Mouse (Mus musculus): Measurements from ENCODE around the gene Kantr. TPM values are rescaled to one million over a fixed set of nuclear protein-coding genes. Genes with fewer than 3 reads are reported as not detected.
"Not testable (repeated sequence)": the region's sequence is repeated elsewhere in the genome, so short reads cannot be mapped to it uniquely, and the experiment has no call there.

The Kantr gene
- total and polyA plus RNA-seq, 3 experiments: 3.2 to 4.4 (median 3.3) TPM

DNA sequence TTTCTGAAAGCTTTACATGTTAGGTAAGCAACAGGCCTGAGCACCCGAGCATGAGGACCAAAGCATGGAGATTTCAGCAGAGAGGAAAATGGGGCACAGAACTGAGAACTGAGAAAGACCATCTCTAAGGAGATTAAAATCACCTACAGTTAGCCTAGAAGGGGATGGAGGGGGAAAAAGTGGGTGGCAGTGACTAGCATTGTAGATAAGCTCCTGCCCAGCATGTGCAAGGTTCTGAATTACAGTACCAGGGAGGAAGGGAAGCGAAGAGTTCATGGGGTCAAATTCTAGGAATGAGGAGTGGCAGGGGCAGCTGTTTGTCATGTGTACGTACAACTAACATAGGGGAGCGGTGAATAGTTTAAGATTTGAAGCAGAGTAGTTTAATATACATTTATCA, 6.8 kb downstream of the Kantr start:
- no peak for TF ChIP-seq CTCF (IDR thresholded peaks at IDR 0.05)
- no peak for TF ChIP-seq EP300 (IDR thresholded peaks at IDR 0.05; ENCODE audit: insufficient read depth, low read depth, low read length)
- no peak for TF ChIP-seq POLR2A (IDR thresholded peaks at IDR 0.05; ENCODE audit: insufficient read depth, low read depth, low read length)

DNA sequence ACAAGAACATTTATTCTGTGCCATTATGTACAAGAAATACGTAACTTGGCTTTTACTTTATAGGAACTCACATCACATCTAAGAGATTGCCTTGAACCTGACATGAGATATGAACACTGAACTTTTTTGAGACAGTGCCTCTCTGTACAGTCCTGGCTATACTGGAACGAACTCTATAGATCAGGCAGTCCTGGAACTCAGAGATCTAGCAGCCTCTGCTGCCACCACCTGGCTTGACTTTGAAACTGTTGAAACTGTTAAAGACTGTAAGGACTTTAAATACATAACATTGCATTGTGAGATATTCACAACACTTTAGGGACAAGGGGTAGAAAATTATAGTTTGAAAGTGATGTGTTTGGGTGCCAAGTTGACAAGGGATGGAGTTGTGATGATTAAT, 19.4 kb downstream of the Kantr start:
- Histone ChIP-seq H3K4me3 (no peak overlapping the region), H3K4me1 (ENCODE audit: control insufficient read depth, insufficient read depth, low read length) (no peaks in the 10 kb centered on the region), H3K9ac (ENCODE audit: low read depth, low read length) (no peak overlapping the region), H3K36me3 (ENCODE audit: control insufficient read depth, insufficient read depth, low read length) (no peaks in the 10 kb centered on the region), H3K27ac (no peak overlapping the region), H3K27me3 (ENCODE audit: control insufficient read depth, insufficient read depth, low read length) (no peaks in the 10 kb centered on the region), H3K79me2 (replicated peaks; ENCODE audit: control insufficient read depth, insufficient read depth, low read length) (no peaks in the 10 kb centered on the region)
- peak in 1 of 2 experiments; percentile 44 for DNase-seq
- intact Hi-C loops (cut with DNase I): loop anchor here (5.0 kb wide), 1 partner anchor 46 kb away; no protein-coding TSS in a partner anchor
- 56% methylated on average over 2 of the region's 2 CpGs for WGBS
- TF ChIP-seq CTCF (IDR thresholded peaks at IDR 0.05): peak; percentile 73
- TF ChIP-seq POLR2A (IDR thresholded peaks at IDR 0.05; ENCODE audit: insufficient read depth, low read depth, low read length): no peak

More for the DNA sequence above, 6.8 kb downstream of the Kantr start:
- Histone ChIP-seq H3K27me3 (ENCODE audit: control insufficient read depth, insufficient read depth, low read length) (no peaks in the 10 kb centered on the region), H3K36me3 (ENCODE audit: control insufficient read depth, insufficient read depth, low read length) (no peaks in the 10 kb centered on the region), H3K79me2 (replicated peaks; ENCODE audit: control insufficient read depth, insufficient read depth, low read length) (no peaks in the 10 kb centered on the region), H3K4me1 (ENCODE audit: control insufficient read depth, insufficient read depth, low read length) (no peaks in the 10 kb centered on the region), H3K27ac (no peak overlapping the region), H3K4me3 (no peak overlapping the region), H3K9ac (ENCODE audit: low read depth, low read length) (no peak overlapping the region)
- 79% methylated on average over 4 of the region's 4 CpGs for WGBS
- intact Hi-C loops (cut with DNase I): no loop called here
- DNase-seq: no peak

DNA sequence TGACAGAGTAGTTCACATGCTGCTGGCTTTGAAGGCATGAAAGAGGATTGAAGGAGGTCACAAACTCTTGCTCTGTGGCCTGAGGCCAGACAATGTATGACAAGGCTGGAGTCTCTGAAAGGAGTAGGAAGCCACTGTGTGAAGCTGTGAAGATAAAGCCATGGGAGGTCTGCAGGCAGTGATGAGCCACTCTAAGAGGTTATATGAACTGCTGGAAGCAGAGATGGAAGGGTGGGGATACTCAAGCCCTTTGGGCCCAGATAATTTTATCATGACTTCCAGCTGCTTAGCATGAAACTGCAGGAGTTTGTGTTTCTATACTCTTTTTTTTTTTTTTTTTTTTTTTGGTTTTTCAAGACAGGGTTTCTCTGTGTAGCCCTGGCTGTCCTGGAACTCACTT, 19.9 kb downstream of the Kantr start:
- Histone ChIP-seq H3K4me1 (ENCODE audit: control insufficient read depth, insufficient read depth, low read length) (no peaks in the 10 kb centered on the region), H3K27ac (no peak overlapping the region), H3K27me3 (ENCODE audit: control insufficient read depth, insufficient read depth, low read length) (no peaks in the 10 kb centered on the region), H3K9ac (ENCODE audit: low read depth, low read length) (no peak overlapping the region), H3K4me3 (no peak overlapping the region), H3K36me3 (ENCODE audit: control insufficient read depth, insufficient read depth, low read length) (no peaks in the 10 kb centered on the region), H3K79me2 (replicated peaks; ENCODE audit: control insufficient read depth, insufficient read depth, low read length) (no peaks in the 10 kb centered on the region)
- intact Hi-C loops (cut with DNase I): loop anchor here (5.0 kb wide), 1 partner anchor 45 kb away; no protein-coding TSS in a partner anchor
- DNase-seq: no peak
- TF ChIP-seq CTCF (IDR thresholded peaks at IDR 0.05) (no peak), EP300 (IDR thresholded peaks at IDR 0.05; ENCODE audit: insufficient read depth, low read depth, low read length) (no peak), POLR2A (IDR thresholded peaks at IDR 0.05; ENCODE audit: insufficient read depth, low read depth, low read length) (no peak)

DNA sequence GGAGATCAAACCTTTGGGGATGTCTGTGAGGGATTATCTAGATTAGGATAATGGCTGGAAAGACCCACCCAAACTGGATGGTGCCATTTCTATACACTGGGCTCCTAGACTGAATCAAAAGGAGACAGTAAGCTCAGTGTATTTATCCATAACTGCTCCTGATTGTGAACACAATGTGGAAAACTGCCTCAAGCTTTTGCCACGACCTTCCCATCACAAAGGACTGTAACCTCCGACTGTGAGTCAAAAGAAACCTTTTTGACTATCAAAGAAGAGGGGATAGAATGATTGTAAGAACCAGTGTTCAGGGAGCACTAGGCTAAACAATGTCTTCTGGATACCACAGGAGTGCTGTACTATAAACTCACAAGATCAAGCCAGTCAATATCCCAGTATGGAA, 21.1 kb downstream of the Kantr start:
- no peaks in the 10 kb centered on the region for H3K27me3 ChIP-seq (ENCODE audit: control insufficient read depth, insufficient read depth, low read length)
- no peak overlapping the region for H3K27ac ChIP-seq
- intact Hi-C loops (cut with DNase I): loop anchor here (5.0 kb wide), 1 partner anchor 44 kb away; no protein-coding TSS in a partner anchor
- H3K9ac ChIP-seq (ENCODE audit: low read depth, low read length): no peak overlapping the region
- H3K36me3 ChIP-seq (ENCODE audit: control insufficient read depth, insufficient read depth, low read length): no peaks in the 10 kb centered on the region
- no peak overlapping the region for H3K4me3 ChIP-seq
- H3K4me1 ChIP-seq (ENCODE audit: control insufficient read depth, insufficient read depth, low read length): no peaks in the 10 kb centered on the region
- no peak for TF ChIP-seq CTCF (IDR thresholded peaks at IDR 0.05)
- TF ChIP-seq POLR2A (IDR thresholded peaks at IDR 0.05; ENCODE audit: insufficient read depth, low read depth, low read length): no peak
- no peak for TF ChIP-seq EP300 (IDR thresholded peaks at IDR 0.05; ENCODE audit: insufficient read depth, low read depth, low read length)
- no peak for DNase-seq
- WGBS: 72% methylated on average over 2 of the region's 2 CpGs
- H3K79me2 ChIP-seq (replicated peaks; ENCODE audit: control insufficient read depth, insufficient read depth, low read length): no peaks in the 10 kb centered on the region

DNA sequence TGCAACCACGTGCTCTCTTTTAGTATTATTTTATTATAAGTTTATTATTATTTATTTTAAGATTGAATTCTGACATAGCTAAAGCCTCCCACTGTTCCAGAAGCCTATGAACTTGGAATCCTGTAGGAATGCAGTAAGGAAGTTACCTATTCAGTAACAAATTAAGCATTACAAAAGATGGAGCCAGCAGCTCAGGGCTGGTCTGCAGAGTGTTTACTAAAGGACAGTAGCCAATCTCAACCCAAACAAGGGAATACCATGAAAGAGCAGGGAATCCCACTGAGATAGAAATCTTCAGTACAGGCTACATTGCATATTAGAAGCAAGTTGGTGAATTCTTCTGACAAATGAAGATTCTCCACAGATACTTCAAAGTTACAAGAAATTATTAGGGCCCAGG, 40.3 kb downstream of the Kantr start:
- not testable (repeated sequence) for H3K27me3 ChIP-seq (ENCODE audit: control insufficient read depth, insufficient read depth, low read length)

DNA sequence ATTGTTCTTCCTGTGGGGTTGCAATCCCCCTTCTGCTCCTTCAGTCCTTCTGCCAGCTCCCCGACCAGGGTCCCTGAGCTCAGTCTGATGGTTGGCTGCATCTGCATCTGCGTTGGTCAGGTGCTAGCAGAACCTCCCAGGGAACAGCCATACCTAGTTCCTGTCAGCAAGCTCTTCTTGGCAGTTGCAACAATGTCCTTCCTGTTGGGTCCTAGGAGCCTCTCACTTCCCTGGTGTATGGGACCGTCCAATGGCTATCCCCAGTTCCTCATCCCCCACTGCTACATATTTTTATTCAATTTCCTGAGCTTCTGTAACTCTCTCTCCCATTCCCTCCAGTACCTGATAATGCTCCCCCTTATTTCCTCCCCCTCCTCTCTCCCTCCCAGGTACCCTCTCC, 42.5 kb downstream of the Kantr start:
- WGBS: 52% methylated on average over 3 of the region's 3 CpGs

More for the DNA sequence above, 40.3 kb downstream of the Kantr start:
- DNase-seq; H3K27ac ChIP-seq; H3K9ac ChIP-seq (ENCODE audit: low read depth, low read length); H3K79me2 ChIP-seq (replicated peaks; ENCODE audit: control insufficient read depth, insufficient read depth, low read length); H3K4me1 ChIP-seq (ENCODE audit: control insufficient read depth, insufficient read depth, low read length); H3K4me3 ChIP-seq; H3K36me3 ChIP-seq (ENCODE audit: control insufficient read depth, insufficient read depth, low read length): not testable (repeated sequence)
- intact Hi-C loops (cut with DNase I): loop anchor here (10.0 kb wide), 1 partner anchor 62 kb away; no protein-coding TSS in a partner anchor
- 53% methylated on average over 1 of the region's 1 CpGs for WGBS

More for the DNA sequence above, 42.5 kb downstream of the Kantr start:
- no peak overlapping the region for H3K4me3 ChIP-seq
- TF ChIP-seq EP300 (IDR thresholded peaks at IDR 0.05; ENCODE audit: insufficient read depth, low read depth, low read length) (no peak), CTCF (IDR thresholded peaks at IDR 0.05) (no peak), POLR2A (IDR thresholded peaks at IDR 0.05; ENCODE audit: insufficient read depth, low read depth, low read length) (no peak)
- H3K27ac ChIP-seq: no peak overlapping the region
- DNase-seq: no peak
- no peak overlapping the region for H3K9ac ChIP-seq (ENCODE audit: low read depth, low read length)
- no peaks in the 10 kb centered on the region for H3K36me3 ChIP-seq (ENCODE audit: control insufficient read depth, insufficient read depth, low read length)
- no peaks in the 10 kb centered on the region for H3K4me1 ChIP-seq (ENCODE audit: control insufficient read depth, insufficient read depth, low read length)
- no peaks in the 10 kb centered on the region for H3K79me2 ChIP-seq (replicated peaks; ENCODE audit: control insufficient read depth, insufficient read depth, low read length)
- H3K27me3 ChIP-seq (ENCODE audit: control insufficient read depth, insufficient read depth, low read length): no peaks in the 10 kb centered on the region
- intact Hi-C loops (cut with DNase I): loop anchor here (10.0 kb wide), 1 partner anchor 60 kb away; no protein-coding TSS in a partner anchor

Data from heart, adult 2 months (tissue).